Mouse (Mus musculus) left cerebral cortex, postnatal 25 days (tissue): ENCODE measurements around the gene Nkain2. TPM values are rescaled to one million over a fixed set of nuclear protein-coding genes. Genes with fewer than 3 reads are reported as not detected.
"Not testable (repeated sequence)": the region's sequence is repeated elsewhere in the genome, so short reads cannot be mapped to it uniquely, and the experiment has no call there.

Experiments used
- DNase-seq, 2 experiments: peaks; one replicate each; pipeline ENCODE4 v3.0.0; 2022; ENCODE audit warnings: low spot score in 2 of 2, mixed read lengths in 1 of 2
- intact Hi-C: fragments of 180-260 bp; cut with DNase I; formaldehyde crosslinking; loops from one replicate; pipeline ENCODE4 v1.15.1; 2025
- total RNA-seq, 2 experiments: library from RNA; stranded (reverse); gene quantifications; 2 replicates each; pipeline ENCODE4 v1.2.3; 2021

Gene Nkain2
- total RNA-seq, 2 experiments from 2014 or later = 30.0 to 30.2 TPM

- DNase-seq = no peak
- intact Hi-C loops = no loop called here
These were observed 606.6 kb downstream of the Nkain2 start for GRCm38 (mm10) chr10:32283690-32284089.

DNA sequence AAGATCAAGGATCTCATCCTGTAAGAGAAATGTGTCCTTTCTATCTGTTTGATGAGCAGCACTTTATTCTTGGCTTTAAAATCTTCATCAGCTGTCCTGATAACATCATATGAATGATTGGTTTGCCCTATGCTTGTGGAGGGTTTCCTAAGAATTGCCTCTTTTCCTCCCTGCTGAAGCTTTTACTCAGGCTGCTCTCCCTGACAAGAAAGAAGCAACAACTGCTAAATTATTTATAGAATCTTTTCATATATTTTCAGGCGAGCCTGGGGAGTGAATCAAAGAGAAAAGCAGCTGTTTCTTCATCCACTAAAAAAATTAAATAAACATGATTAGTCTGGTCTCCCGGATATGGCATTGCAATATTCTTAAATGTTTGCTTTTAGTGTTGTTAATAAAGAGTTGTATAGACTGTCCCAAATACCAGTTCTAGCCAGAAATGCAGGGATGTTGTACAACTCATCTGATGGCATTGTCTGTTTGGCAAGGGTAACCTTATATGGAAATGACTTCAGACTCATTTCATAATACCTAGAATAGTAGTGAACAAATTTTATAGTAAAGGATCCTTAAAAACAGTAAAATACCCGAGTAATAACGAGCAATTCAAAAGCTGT, 646.9 kb downstream of the Nkain2 start:
- intact Hi-C loops = no loop called here
- DNase-seq = peak in 1 of 2 experiments; percentile 5

DNA sequence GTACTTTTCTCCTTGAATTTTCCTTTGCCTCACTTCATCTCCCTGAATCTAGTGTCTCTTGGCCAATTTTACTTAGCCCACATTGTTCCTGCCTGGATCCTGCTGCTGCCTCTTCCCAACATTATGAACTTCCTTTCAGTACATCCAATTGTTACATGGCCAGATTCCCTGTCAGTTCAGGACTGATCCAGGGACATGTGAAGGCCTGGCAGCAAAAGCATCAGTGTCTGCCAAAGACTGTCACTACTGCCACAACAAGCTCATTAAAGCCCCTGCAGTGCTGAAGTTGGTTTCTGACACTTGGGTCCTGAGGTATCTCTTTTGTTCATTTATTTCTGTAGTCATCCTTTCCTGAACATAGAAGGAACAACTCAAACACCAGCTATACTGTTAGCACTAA, 649.1 kb downstream of the Nkain2 start:
- intact Hi-C loops = no loop called here
- no peak for DNase-seq

- DNase-seq = peak in 1 of 2 experiments; percentile 61
- intact Hi-C loops = loop anchor here (1.0 kb wide), 1 partner anchor 9 kb away; no protein-coding TSS in a partner anchor
These were observed 707.3 kb downstream of the Nkain2 start for GRCm38 (mm10) chr10:32182951-32183350.

DNA sequence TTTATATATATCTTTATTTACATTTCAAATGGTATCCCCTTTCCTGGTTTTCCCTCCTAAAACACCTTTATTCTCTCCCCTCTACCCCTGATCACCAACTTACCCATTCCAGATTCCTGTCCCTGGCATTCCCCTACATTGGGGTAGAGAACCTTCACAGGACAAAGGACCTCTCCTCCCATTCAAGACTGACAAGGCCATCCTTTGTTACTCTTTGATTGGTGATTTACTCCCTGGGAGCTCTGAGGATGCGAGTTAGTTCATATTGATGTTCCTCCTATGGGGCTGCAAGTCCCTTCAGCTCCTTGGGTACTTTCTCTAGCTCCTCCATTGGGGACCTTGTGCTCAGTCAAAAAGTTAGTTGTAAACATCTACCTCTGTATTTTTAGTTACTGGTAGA, 798.9 kb downstream of the Nkain2 start:
- intact Hi-C loops = no loop called here
- DNase-seq = no peak

GRCm38 (mm10) chr10:32060396-32060795, 829.9 kb downstream of the Nkain2 start:
- peak; percentile 9 to 73 for DNase-seq

GRCm38 (mm10) chr10:32058251-32058650, 832.0 kb downstream of the Nkain2 start:
- intact Hi-C loops = no loop called here
- DNase-seq = no peak

More at GRCm38 (mm10) chr10:32060396-32060795, 829.9 kb downstream of the Nkain2 start:
- intact Hi-C loops = no loop called here

- peak in 1 of 2 experiments; percentile 64 for DNase-seq
These were observed 837.5 kb downstream of the Nkain2 start for GRCm38 (mm10) chr10:32052546-32053295.

GRCm38 (mm10) chr10:32052045-32052444, 838.2 kb downstream of the Nkain2 start:
- DNase-seq = peak in 1 of 2 experiments; percentile 16
- intact Hi-C loops = no loop called here

More at GRCm38 (mm10) chr10:32052546-32053295, 837.5 kb downstream of the Nkain2 start:
- intact Hi-C loops = no loop called here

DNA sequence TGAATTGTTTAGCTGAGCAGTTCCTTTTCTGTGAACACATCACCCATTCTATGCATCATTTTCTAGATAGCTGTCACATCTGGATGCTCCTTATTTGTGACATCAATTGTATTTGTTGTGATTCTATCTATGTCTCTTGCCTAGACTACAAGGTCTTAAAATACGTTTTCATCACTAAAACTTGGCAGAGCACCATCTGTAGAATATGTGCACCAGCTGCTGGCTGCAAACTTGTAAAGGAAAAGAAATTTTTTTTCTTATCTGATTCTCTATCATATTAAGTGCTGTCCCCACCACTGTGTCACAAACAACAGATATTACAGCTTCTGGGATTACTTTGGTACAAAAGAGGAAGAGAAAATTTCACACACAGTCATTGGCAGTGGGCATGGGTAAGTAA, 860.3 kb downstream of the Nkain2 start:
- peak; percentile 49 to 71 for DNase-seq
- intact Hi-C loops = no loop called here

- DNase-seq = no peak
- intact Hi-C loops = no loop called here
These were observed 871.9 kb downstream of the Nkain2 start for GRCm38 (mm10) chr10:32018385-32018784.

GRCm38 (mm10) chr10:32001216-32001753, 889.0 kb downstream of the Nkain2 start:
- no peak for DNase-seq
- intact Hi-C loops = no loop called here

- no peak for DNase-seq
- intact Hi-C loops = no loop called here
These were observed 897.1 kb downstream of the Nkain2 start for GRCm38 (mm10) chr10:31993205-31993604.

GRCm38 (mm10) chr10:31978387-31978786, 911.9 kb downstream of the Nkain2 start:
- intact Hi-C loops = no loop called here
- DNase-seq = no peak

DNA sequence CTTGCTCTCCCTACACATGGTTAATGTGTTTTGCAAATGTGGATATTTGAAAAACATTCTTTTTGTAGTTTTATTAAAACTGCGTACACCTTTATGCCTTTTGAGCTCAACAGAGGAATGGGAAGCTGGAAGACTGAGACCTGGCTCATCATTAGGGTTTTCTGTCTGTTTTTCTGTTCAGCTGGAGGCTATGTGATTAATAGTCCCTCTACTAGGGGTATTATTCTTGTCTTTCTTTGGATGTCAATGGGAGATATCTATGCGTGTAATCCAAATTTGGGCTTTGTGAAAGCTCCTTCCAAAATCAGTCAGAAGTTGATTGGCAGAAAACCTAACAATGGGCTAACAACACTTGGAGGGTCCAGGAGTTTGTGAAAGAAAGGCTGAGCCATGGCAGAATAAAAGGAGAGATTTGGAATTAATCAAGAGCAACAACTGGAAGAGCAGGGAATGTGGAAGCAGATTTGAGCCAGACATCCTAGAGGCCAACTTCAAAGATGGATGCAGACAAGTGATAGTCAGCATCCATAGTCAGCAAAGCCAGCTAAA, 943.0 kb downstream of the Nkain2 start:
- DNase-seq = no peak
- intact Hi-C loops = no loop called here

GRCm38 (mm10) chr10:31931961-31932360, 958.3 kb downstream of the Nkain2 start:
- intact Hi-C loops = no loop called here
- peak in 1 of 2 experiments; percentile 56 for DNase-seq

- peak; percentile 8 to 20 for DNase-seq
- intact Hi-C loops = no loop called here
These were observed 962.6 kb downstream of the Nkain2 start for GRCm38 (mm10) chr10:31927657-31928056.

DNA sequence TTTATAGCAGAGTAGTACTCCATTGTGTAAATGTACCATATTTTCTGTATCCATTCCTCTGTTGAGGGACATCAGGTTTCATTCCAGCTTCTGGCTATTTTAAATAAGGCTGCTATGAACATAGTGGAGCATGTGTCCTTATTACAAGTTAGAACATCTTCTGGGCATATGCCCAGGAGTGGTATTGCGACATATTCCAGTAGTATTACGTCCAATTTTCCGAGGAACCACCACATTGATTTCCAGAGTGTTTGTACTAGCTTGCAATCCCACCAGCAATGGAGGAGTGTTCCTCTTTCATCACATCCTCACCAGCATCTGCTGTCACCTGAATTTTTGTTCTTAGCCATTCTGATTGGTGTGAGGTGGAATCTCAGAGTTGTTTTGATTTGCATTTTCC, 969.4 kb downstream of the Nkain2 start:
- DNase-seq, intact Hi-C loops: not testable (repeated sequence)

GRCm38 (mm10) chr10:31907488-31907887, 982.8 kb downstream of the Nkain2 start:
- DNase-seq = no peak
- intact Hi-C loops = no loop called here

DNA sequence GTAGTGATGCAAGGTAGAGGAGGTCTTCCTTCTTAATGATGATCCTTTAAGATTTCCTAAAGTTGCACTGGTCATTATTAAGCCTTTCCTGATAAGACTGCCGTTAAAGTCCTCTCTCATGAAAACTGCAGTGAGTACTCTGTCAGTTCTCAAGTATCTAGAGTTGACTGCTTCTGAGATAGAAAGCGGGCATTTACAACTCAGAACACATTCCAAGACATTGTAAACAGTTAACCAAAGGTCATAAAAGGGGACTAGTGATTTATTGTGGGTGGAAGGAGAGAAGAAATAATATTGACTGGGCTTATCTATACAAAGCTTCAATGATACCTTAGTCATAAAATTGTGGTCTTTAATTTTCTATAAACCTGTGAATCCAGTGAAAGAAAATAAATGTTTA, 990.8 kb downstream of the Nkain2 start:
- intact Hi-C loops = no loop called here
- no peak for DNase-seq
